Mouse (Mus musculus) granulocyte monocyte progenitor cell, adult 5-6 weeks (primary cell): ENCODE measurements around the gene Tspan18. TPM values are rescaled to one million over a fixed set of nuclear protein-coding genes. Genes with fewer than 3 reads are reported as not detected.
A peak's percentile ranks its signal among the peaks of the same experiment; 100 is the strongest.

Source experiments
- ATAC-seq: replicated peaks from 2 replicates; pipeline ENCODE4 v1.8.0; 2016; ENCODE audit warnings: mild to moderate bottlenecking, moderate TSS enrichment, inconsistent platforms; ENCODE audit not compliant: poor library complexity, severe bottlenecking
- total RNA-seq, 2 experiments: library from RNA; stranded (forward) in 1 of 2; stranded (reverse) in 1 of 2; fragments of 200-712, 200-1000 nt in 1 of 2; fragments of >200 nt in 1 of 2; fragmentation: Nextera tagmentation in 1 of 2; gene quantifications; 2 replicates each; pipeline ENCODE4 v1.2.3; 2014 to 2017

Gene Tspan18
- total RNA-seq, 2 experiments from 2014 or later = not detected

- ATAC-seq = peak; percentile 64
Observed at GRCm38 (mm10) chr2:93345663-93346268, 11.5 kb upstream of the Tspan18 start.

GRCm38 (mm10) chr2:93339373-93340106 lies 5.2 kb upstream of the Tspan18 start:
- ATAC-seq = no peak

- no peak for ATAC-seq
Observed at GRCm38 (mm10) chr2:93335996-93336395, 1.7 kb upstream of the Tspan18 start.

- peak; percentile 75 for ATAC-seq
Observed at GRCm38 (mm10) chr2:93333241-93333816, 976 bp downstream of the Tspan18 start.

- no peak for ATAC-seq
Observed at GRCm38 (mm10) chr2:93332277-93332676, 2.0 kb downstream of the Tspan18 start.

GRCm38 (mm10) chr2:93331121-93331520 lies 3.2 kb downstream of the Tspan18 start:
- ATAC-seq = no peak

GRCm38 (mm10) chr2:93329120-93329519 lies 5.2 kb downstream of the Tspan18 start:
- no peak for ATAC-seq

GRCm38 (mm10) chr2:93327915-93328555 lies 6.3 kb downstream of the Tspan18 start:
- no peak for ATAC-seq

GRCm38 (mm10) chr2:93324681-93325080 lies 9.6 kb downstream of the Tspan18 start:
- no peak for ATAC-seq

- ATAC-seq = no peak
Observed at GRCm38 (mm10) chr2:93321946-93322345, 12.4 kb downstream of the Tspan18 start.

GRCm38 (mm10) chr2:93320267-93320666 lies 14.0 kb downstream of the Tspan18 start:
- no peak for ATAC-seq

GRCm38 (mm10) chr2:93319598-93319997 lies 14.7 kb downstream of the Tspan18 start:
- ATAC-seq = no peak

GRCm38 (mm10) chr2:93318781-93319349 lies 15.4 kb downstream of the Tspan18 start:
- ATAC-seq = no peak

GRCm38 (mm10) chr2:93313768-93314632 lies 20.3 kb downstream of the Tspan18 start:
- no peak for ATAC-seq

GRCm38 (mm10) chr2:93312458-93312857 lies 21.8 kb downstream of the Tspan18 start:
- peak; percentile 66 for ATAC-seq

GRCm38 (mm10) chr2:93309724-93310413 lies 24.4 kb downstream of the Tspan18 start:
- ATAC-seq = no peak

- no peak for ATAC-seq
Observed at GRCm38 (mm10) chr2:93306898-93307297, 27.4 kb downstream of the Tspan18 start.

GRCm38 (mm10) chr2:93304273-93304634 lies 30.1 kb downstream of the Tspan18 start:
- ATAC-seq = no peak

GRCm38 (mm10) chr2:93303585-93304272 lies 30.6 kb downstream of the Tspan18 start:
- ATAC-seq = no peak
